Mouse (Mus musculus) G1E (cell line): Measurements from ENCODE around the gene Atp2b2.

Source experiments
- CTCF ChIP-seq: IDR thresholded peaks from 2 replicates; pipeline ENCODE4 v1.5.1; 2012; ENCODE audit warnings: low read depth, low read length, inconsistent platforms, mixed read lengths
- POLR2AphosphoS5 ChIP-seq: IDR thresholded peaks from 2 replicates; pipeline ENCODE4 v1.6.1; 2012; ENCODE audit warnings: low read depth, low read length, inconsistent platforms; ENCODE audit not compliant: insufficient replicate concordance
- TAL1 ChIP-seq: conservative IDR thresholded peaks from 2 replicates; pipeline ENCODE4 v1.6.1; 2012; ENCODE audit warnings: low read depth, low read length, inconsistent platforms, mixed read lengths

- no peak for TF ChIP-seq CTCF
- no peak for TF ChIP-seq TAL1
- no peak for TF ChIP-seq POLR2AphosphoS5
These were observed 304.9 kb downstream of the Atp2b2 start for GRCm38 (mm10) chr6:113737318-113738046.
